Mouse (Mus musculus) brain, embryonic 14.5 days (tissue): Measurements from ENCODE around the gene Gtf3a. TPM values are rescaled to one million over a fixed set of nuclear protein-coding genes. Genes with fewer than 3 reads are reported as not detected.
A peak's percentile ranks its signal among the peaks of the same experiment; 100 is the strongest.

Experiments used
- DNase-seq: peaks from one replicate; pipeline ENCODE4 v3.0.0-alpha.2; 2011; ENCODE audit warnings: low read depth
- CTCF ChIP-seq: fragments of 200-500 bp; IDR thresholded peaks from 2 replicates; pipeline ENCODE4 v1.5.1; 2012; ENCODE audit warnings: inconsistent platforms, mild to moderate bottlenecking, moderate library complexity, borderline replicate concordance; ENCODE audit not compliant: insufficient read depth, insufficient read length; ENCODE audit errors: extremely low read depth
- POLR2A ChIP-seq: fragments of 200-500 bp; IDR thresholded peaks from 2 replicates; pipeline ENCODE4 v1.6.1; 2012; ENCODE audit warnings: mild to moderate bottlenecking, inconsistent platforms, borderline replicate concordance; ENCODE audit not compliant: poor library complexity, insufficient read depth, insufficient read length, severe bottlenecking; ENCODE audit errors: extremely low read depth
- polyA plus RNA-seq: library from polyadenylated mRNA; depleted of rRNA; stranded (reverse); fragments of >200 nt; gene quantifications from 2 replicates; pipeline ENCODE4 v1.2.3, GENCODE M21; 2012

Gtf3a gene
- polyA plus RNA-seq, 1 experiment: 79.6 TPM

DNA sequence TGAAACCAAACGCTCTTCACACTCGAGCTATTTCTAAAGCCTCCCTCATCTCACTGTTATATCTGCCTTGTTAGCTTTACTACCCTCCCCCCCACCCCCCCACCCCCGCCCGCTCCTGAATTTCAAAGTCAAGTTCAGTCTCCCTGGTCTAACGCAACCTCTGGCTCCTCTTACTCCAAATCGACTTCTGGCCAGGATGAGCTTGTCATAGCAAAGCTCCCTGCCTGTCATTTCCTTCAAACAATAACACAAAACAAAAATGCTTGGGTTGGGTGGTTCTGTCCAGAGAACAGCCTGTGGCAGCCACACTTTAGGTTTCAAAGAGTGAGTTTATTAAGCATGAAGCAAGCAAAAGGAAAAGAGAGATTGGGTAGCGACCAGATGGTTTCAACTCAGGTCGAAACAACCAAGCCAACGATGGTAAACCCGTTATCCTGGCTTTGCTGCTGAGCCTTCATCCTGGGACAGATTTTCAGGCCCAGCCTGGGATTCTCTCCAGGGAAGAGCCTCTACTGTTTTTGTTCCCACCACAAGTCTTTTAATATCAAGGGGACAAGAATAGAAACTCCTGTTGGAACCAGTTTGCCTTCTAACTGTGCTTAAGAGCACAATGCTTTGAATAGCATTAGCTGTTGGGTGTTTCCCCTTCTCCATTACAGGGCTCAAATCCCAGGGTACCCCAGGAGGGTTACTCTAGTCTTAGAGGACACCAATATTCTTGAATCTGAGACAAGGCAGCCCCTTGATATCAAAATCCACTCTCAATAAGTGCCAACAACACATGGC is 23.5 kb downstream of the Gtf3a start:
- no peak for TF ChIP-seq CTCF
- no peak for TF ChIP-seq POLR2A
- no peak for DNase-seq

GRCm38 (mm10) chr5:146973353-146973752 is 24.9 kb downstream of the Gtf3a start:
- DNase-seq: no peak
- no peak for TF ChIP-seq CTCF
- no peak for TF ChIP-seq POLR2A

DNA sequence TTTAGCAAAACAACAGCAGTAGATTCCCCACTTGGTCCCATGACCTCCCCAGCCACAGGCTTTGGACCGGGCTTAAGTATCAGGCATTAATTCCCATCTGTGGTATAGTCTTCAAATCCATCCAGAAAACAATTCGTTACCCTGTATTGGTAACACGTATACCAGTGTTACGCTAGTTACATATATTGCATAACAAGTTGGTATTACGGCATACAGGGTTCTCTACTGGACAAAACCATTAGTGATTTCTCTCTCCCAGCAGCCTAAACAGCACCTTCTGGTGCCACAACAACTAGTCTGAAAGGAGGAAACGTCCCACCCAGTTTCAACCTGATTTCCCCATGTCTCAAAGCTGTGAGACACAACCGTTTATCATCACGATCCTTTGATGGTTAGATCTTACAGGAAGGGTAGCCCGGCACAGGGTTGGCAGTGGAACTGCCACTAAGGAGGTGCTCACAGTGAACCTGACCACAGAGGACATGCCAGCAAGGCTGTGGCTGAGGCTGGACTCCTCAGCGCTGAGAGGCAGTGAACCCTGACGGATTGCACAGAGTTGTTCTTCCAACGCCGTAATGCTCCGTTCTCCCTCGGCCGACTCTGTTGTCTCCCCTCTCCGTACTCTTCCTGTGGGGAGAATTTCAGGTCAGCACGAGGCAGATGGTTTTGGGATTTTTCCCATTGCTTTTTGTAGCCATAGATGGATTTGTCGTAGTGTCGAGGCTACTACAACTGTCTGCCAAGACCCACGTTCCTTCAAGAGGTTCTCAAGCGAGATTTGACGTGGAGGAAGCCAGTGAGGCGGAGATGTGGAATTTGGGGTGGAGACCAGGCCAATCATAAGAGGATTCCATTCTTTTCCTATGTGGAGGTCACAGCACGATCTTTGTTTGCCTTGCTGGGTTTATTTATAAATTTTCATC is 25.7 kb downstream of the Gtf3a start:
- no peak for TF ChIP-seq CTCF
- no peak for TF ChIP-seq POLR2A
- DNase-seq: no peak

- no peak for DNase-seq
- no peak for TF ChIP-seq CTCF
- TF ChIP-seq POLR2A: no peak
Observed at GRCm38 (mm10) chr5:146974781-146975123, 26.3 kb downstream of the Gtf3a start.

- no peak for DNase-seq
- TF ChIP-seq POLR2A: no peak
- no peak for TF ChIP-seq CTCF
Observed at GRCm38 (mm10) chr5:146981376-146981775, 32.9 kb downstream of the Gtf3a start.

- DNase-seq: peak; percentile 81
- no peak for TF ChIP-seq POLR2A
- TF ChIP-seq CTCF: peak; percentile 97
Observed at GRCm38 (mm10) chr5:146983216-146983615, 34.8 kb downstream of the Gtf3a start.

- peak; percentile 82 for DNase-seq
- TF ChIP-seq POLR2A: no peak
- no peak for TF ChIP-seq CTCF
Observed at GRCm38 (mm10) chr5:146985725-146986433, 37.4 kb downstream of the Gtf3a start.

GRCm38 (mm10) chr5:146987588-146987987 is 39.1 kb downstream of the Gtf3a start:
- peak; percentile 70 for DNase-seq
- no peak for TF ChIP-seq CTCF
- TF ChIP-seq POLR2A: no peak

DNA sequence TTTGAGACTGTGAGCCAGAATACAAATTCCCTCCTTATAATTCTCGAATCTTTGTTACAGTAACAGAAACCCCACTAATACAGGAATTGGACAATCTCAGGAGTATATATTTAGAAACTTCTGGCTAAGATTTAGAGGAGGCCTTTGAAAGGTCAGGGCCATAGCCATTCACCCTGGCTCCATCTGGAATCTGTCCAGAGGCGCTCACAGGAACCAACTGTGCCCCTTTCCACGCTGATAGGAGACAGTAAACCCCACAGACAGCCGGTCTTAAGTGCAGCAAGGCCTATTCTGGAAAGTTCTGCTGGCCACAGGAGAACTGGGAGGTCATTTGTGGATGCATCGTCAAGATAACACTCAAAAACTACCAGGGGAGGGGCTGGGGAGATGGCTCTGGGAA is 40.6 kb downstream of the Gtf3a start:
- TF ChIP-seq POLR2A (no peak), CTCF (no peak)
- DNase-seq: no peak

GRCm38 (mm10) chr5:146993509-146993908 is 45.1 kb downstream of the Gtf3a start:
- TF ChIP-seq CTCF (no peak), POLR2A (no peak)
- no peak for DNase-seq

DNA sequence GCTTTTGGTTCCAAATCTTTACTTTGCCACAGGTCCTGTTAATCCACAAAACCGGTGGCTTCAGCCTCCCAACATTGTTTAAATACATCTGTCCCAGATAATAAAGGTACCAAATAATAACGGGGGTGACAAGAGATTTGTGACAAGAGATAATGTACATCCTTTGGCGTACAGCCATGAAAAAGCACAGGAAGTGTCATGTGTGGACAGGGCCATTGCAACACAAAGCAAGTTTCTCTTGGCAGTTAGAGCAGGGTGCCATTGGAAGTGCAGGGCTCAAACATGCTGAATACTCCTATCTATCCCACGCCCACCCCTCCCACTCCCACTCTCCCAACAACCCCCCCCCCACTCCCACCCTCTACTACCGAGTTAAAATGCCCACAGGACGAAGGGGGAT is 46.5 kb downstream of the Gtf3a start:
- TF ChIP-seq CTCF (no peak), POLR2A (no peak)

More for the DNA sequence above, 46.5 kb downstream of the Gtf3a start:
- DNase-seq: no peak
